Mouse (Mus musculus) splenic B cell, adult 2 months (primary cell): ENCODE data around the gene Dop1b.
"Not testable (repeated sequence)": the region's sequence is repeated elsewhere in the genome, so short reads cannot be mapped to it uniquely, and the experiment has no call there.

ENCODE experiments used
- DNase-seq: peaks from one replicate; pipeline ENCODE4 v3.0.0-alpha.2; 2011; ENCODE audit warnings: low read depth, low spot score
- H3K27me3 ChIP-seq: 2 replicates; pipeline ENCODE4 v1.6.1; 2012; ENCODE audit warnings: mild to moderate bottlenecking, low read length, moderate library complexity, mixed read lengths; ENCODE audit not compliant: control insufficient read depth, poor library complexity, insufficient read depth, severe bottlenecking
- H3K36me3 ChIP-seq: 2 replicates; pipeline ENCODE4 v1.6.1; 2012; ENCODE audit warnings: mild to moderate bottlenecking, low read length, moderate library complexity, mixed read lengths; ENCODE audit not compliant: control insufficient read depth, poor library complexity, insufficient read depth, severe bottlenecking

The Dop1b gene

GRCm38 (mm10) chr16:93815856-93816736 is 104.4 kb downstream of the Dop1b start:
- H3K27me3 ChIP-seq = no peaks in the 10 kb centered on the region
- no peaks in the 10 kb centered on the region for H3K36me3 ChIP-seq
- DNase-seq = peak; percentile 95

DNA sequence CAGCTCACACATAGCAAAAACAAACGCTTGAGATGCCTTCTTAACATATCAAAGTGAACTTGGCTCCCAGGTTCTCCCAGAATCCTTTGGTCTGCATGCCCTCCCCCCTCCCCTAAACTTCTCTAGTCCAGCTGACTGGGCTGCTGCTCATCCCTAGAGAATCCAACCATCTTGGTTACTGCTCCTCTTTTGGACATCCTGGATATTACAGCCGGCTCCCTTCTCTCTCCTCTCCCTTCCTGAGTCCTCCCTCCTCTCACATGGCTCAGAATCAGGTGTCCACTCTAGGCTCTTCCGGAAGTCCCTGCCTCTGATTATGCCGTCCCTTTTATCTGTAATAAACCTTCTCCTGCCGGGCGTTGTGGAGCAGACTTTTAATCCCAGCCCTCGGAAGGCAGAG is 105.2 kb downstream of the Dop1b start:
- DNase-seq = no peak
- no peaks in the 10 kb centered on the region for H3K36me3 ChIP-seq
- H3K27me3 ChIP-seq = no peaks in the 10 kb centered on the region

- no peaks in the 10 kb centered on the region for H3K36me3 ChIP-seq
These were observed 105.7 kb downstream of the Dop1b start for GRCm38 (mm10) chr16:93817371-93817770.

DNA sequence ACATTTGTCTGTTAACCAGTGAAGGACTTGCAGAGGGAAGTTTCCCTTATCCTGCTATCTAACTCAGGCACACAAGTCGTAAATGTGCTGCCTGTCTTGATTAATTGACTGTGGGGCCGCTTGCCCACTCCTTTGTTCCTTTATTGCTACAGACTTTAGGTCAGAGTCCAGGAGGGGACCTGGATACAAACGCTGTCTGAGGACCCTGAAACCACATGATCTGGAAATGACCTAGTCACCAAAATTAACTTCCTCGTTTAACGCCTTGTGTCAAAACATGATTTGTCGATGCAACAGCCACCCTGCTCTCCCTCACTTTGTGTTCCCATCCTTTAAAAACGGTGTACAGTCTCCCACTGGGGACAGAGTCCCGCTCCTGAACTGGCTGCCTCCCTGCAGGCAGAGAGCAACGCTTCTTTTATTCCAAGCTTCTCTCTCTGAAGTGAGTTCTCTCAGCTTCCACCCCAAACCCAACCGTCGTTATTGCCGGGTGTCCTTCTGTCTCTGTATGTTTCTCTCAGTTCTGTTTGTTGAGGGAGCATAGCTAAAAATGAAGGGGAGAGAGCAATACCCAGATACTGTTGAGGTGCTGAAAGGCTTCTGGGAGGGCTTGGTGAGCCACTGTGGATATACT is 107.1 kb downstream of the Dop1b start:
- Histone ChIP-seq H3K36me3 (no peaks in the 10 kb centered on the region), H3K27me3 (no peaks in the 10 kb centered on the region)
- DNase-seq = peak; percentile 29

More at GRCm38 (mm10) chr16:93817371-93817770, 105.7 kb downstream of the Dop1b start:
- no peaks in the 10 kb centered on the region for H3K27me3 ChIP-seq
- no peak for DNase-seq

GRCm38 (mm10) chr16:93819325-93819696 is 107.6 kb downstream of the Dop1b start:
- Histone ChIP-seq H3K36me3 (no peaks in the 10 kb centered on the region), H3K27me3 (no peaks in the 10 kb centered on the region)
- no peak for DNase-seq

DNA sequence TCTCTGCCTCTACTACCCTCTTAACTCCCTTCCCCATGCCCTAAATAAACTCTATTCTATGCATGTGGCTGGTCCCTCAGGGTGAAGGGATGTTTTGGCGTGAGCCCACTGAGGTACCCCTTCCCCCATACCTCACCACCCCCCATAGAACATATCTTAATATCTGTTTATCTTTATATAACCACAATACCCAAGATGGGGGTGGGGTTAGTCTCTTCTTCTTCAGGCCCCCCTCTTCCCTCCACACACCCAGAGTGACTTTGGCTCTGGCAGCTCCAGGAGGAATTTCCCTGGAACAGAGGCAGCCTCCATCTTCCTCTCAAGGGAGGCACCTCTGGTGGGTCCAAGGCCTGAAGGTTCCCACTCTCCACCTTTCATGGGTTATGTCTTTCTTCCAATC is 108.3 kb downstream of the Dop1b start:
- no peak for DNase-seq
- no peaks in the 10 kb centered on the region for H3K27me3 ChIP-seq
- no peaks in the 10 kb centered on the region for H3K36me3 ChIP-seq

- no peak for DNase-seq
- Histone ChIP-seq H3K36me3 (no peaks in the 10 kb centered on the region), H3K27me3 (no peaks in the 10 kb centered on the region)
These were observed 110.0 kb downstream of the Dop1b start for GRCm38 (mm10) chr16:93821706-93822105.

DNA sequence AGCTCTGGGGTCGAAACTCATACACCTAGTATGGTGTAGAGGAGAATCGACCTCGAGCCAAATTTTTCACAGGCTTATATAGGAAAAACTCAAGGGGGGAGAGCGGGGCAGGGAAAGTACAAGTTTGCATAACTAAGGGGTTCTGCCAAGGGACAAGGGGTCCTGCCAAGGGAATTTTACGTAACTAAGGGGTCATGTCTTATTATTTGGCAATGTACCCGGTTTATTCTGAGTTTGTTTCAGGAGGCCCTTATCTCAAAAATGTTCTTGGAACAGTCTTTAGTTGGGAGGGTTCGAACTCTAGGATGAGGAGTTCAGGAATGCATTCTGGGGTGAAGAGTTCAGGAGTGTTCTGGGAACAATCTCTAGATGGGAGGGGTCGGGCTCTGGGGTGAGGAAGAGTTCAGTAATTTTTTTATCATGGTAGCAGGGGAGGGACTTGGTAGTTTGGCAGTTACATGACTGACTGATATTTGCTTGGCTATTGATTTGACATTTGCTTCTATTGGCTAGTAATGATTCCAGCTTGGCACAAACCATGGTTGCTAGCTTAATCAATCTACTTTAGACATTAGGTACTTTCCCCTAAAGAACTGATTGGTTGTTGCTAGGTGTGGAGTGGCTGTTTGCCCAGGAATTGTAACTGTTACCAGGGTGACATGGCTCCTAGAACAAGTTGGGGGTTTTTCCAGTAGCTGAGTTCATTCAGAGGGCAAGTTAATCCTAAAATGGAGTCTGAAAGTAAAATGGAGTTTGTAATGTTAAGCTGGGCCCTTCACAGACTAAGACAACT is 110.9 kb downstream of the Dop1b start:
- DNase-seq, H3K27me3 ChIP-seq, H3K36me3 ChIP-seq: not testable (repeated sequence)

- H3K27me3 ChIP-seq = no peaks in the 10 kb centered on the region
- H3K36me3 ChIP-seq = no peaks in the 10 kb centered on the region
- DNase-seq = peak; percentile 30
These were observed 113.1 kb downstream of the Dop1b start for GRCm38 (mm10) chr16:93824799-93825198.

DNA sequence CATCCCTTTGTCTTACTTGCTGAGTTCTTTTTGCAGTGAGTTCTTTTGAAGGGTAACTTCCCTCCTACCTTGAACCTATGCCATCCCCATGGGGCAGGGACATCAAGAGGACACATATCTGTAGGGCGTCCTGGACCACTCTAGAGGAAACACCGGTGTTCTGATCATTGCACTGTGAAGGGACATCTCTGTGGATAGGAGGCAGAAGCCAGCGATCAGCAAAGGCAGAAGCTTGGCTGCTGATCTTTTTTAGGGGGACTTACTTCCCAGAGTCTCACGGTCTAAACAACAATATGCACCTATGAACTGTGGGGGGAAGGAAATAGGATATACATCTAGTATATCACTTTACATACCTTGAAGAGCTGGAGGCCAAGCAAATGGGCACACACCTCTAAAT is 113.8 kb downstream of the Dop1b start:
- Histone ChIP-seq H3K36me3 (no peaks in the 10 kb centered on the region), H3K27me3 (no peaks in the 10 kb centered on the region)
- no peak for DNase-seq

- no peak for DNase-seq
- Histone ChIP-seq H3K27me3 (no peaks in the 10 kb centered on the region), H3K36me3 (no peaks in the 10 kb centered on the region)
These were observed 114.3 kb downstream of the Dop1b start for GRCm38 (mm10) chr16:93826054-93826453.

DNA sequence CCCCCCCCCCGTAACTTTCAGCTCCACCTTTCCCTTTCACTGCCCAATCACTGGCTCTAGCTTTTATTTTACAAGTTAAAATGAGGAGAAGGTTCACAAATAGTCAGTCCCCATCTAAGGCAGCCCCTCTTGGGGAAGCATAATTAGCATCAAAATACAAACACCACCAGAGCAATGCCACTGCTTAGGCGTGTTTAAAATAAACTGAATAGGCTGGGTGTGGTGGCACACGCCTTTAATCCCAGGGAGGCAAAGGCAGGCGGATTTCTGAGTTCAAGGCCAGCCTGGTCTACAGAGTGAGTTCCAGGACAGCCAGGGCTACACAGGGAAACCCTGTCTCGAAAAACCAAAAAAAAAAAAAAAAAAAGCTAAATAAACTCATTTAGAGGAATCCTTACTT is 114.8 kb downstream of the Dop1b start:
- H3K36me3 ChIP-seq = not testable (repeated sequence)

DNA sequence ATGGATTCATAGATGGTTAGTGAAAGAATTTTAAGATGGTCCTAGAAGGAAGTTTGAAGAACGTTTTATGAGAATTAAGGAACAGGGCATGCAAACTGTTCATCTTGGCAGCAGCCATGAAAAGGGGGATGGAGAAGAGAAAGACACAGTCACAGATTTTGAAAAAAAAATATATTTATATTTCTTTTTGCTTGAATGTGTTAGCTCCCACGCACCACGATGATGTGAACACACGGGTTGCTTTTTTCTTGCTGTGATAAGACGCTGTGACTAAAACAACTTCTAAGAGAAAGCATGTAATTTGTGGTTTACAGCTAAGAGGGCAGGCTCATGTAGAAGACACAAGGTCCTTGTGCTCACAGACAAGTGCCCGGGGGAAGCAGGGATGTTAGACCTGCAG is 115.2 kb downstream of the Dop1b start:
- no peaks in the 10 kb centered on the region for H3K27me3 ChIP-seq
- no peak for DNase-seq

More for the DNA sequence above, 114.8 kb downstream of the Dop1b start:
- not testable (repeated sequence) for H3K27me3 ChIP-seq, DNase-seq

DNA sequence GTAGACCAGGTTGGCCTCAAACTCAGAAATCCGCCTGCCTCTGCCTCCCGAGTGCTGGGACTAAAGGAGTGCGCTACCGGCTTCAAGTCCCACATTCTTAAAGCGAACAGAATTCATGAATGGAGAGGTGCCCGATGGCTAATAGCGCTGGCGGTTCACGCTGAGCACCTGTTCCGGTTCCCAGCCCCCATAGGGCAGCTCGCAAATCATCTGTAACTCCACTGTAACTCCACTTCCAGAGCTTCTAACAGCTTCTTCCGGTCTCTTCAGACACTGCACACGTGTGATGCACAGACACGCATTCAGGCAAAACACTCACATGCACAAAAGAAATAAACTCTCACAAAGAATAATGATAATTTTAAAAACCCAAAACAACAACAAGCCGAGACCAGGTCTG is 117.8 kb downstream of the Dop1b start:
- H3K27me3 ChIP-seq = no peaks in the 10 kb centered on the region
- no peaks in the 10 kb centered on the region for H3K36me3 ChIP-seq
- no peak for DNase-seq

More for the DNA sequence above, 115.2 kb downstream of the Dop1b start:
- H3K36me3 ChIP-seq = no peaks in the 10 kb centered on the region

DNA sequence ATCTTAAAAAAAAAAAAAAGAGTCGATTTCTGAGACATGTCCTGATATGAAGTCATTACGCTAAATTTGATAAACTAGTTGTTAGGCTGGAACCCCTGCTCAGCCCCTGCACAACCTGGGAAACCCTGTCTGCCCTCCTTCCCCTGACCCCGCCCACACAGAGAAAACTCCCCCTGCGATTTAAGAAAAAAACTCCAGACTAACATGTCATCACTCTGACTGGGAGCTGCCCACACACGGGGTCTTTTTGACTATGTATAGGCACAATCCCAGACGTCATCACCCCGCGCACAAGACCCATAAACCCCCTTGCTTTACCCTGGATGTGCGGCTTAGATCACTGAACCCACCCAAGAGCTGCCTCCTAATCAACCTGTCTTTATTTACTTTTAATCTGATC is 118.4 kb downstream of the Dop1b start:
- DNase-seq = no peak

More for the DNA sequence above, 118.4 kb downstream of the Dop1b start:
- no peaks in the 10 kb centered on the region for H3K36me3 ChIP-seq
- H3K27me3 ChIP-seq = no peaks in the 10 kb centered on the region
